Comparison of ENCODE assay signal across 26 mouse cellular contexts in the genomic region with DNA sequence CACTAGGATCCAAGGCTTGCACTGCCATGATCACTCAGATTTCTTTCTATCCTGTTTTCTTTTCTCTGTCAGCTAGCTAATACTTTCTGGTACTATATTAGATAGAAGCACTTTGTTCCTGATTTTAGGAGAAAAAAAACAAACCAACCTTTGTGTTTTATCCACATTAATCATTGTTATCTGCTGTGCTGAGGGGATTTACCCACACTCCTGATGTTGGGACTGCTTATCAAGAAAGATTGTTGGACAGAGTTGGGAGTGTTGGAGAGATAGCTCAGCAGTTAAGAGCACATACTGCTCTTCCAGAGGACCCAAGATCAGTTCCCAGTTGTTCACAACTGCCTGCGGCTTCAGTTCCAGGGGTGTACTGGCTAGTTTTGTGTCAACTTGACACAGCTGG. TPM values are rescaled to one million over a fixed set of nuclear protein-coding genes. Genes with fewer than 3 reads are reported as not detected.
"Had no signal": no experiment of that assay in that cellular context is flagged by ENCODE, and none has a peak within 500 bp of the region (broad histone marks: within the 10 kb centered on the region; RNA-seq: fewer than 3 reads in every experiment).

No protein-coding gene starts in this region.

- H3K27me3 ChIP-seq: embryonic facial prominence, embryonic 12.5 days; embryonic facial prominence, embryonic 13.5 days; embryonic facial prominence, embryonic 15.5 days; forebrain, embryonic 12.5 days; forebrain, embryonic 13.5 days; forebrain, embryonic 15.5 days had no signal

- H3K9me3 ChIP-seq: embryonic facial prominence, embryonic 10.5 days; embryonic facial prominence, embryonic 12.5 days; embryonic facial prominence, embryonic 13.5 days; embryonic facial prominence, embryonic 15.5 days; forebrain, embryonic 10.5 days; forebrain, embryonic 12.5 days; forebrain, embryonic 13.5 days; forebrain, embryonic 15.5 days had no signal

- H3K4me1 ChIP-seq: embryonic facial prominence, embryonic 10.5 days; embryonic facial prominence, embryonic 12.5 days; embryonic facial prominence, embryonic 13.5 days; embryonic facial prominence, embryonic 15.5 days; forebrain, embryonic 10.5 days; forebrain, embryonic 12.5 days; forebrain, embryonic 13.5 days; forebrain, embryonic 15.5 days had no signal

- H3K9ac ChIP-seq: embryonic facial prominence, embryonic 12.5 days; embryonic facial prominence, embryonic 13.5 days; embryonic facial prominence, embryonic 15.5 days; forebrain, embryonic 12.5 days; forebrain, embryonic 13.5 days; forebrain, embryonic 15.5 days; forebrain, postnatal 0 days had no signal

- H3K4me3 ChIP-seq: embryonic facial prominence, embryonic 10.5 days; embryonic facial prominence, embryonic 12.5 days; embryonic facial prominence, embryonic 13.5 days; embryonic facial prominence, embryonic 15.5 days; erythroblast, embryonic 14.5 days; forebrain, embryonic 10.5 days; forebrain, embryonic 12.5 days; forebrain, embryonic 13.5 days; forebrain, embryonic 15.5 days; gastrocnemius, adult 2 months; heart, adult 2 months had no signal

- H3K36me3 ChIP-seq: embryonic facial prominence, embryonic 10.5 days; embryonic facial prominence, embryonic 12.5 days; embryonic facial prominence, embryonic 13.5 days; embryonic facial prominence, embryonic 15.5 days; forebrain, embryonic 10.5 days; forebrain, embryonic 12.5 days; forebrain, embryonic 15.5 days had no signal

- DNase-seq: cerebellum, adult 9-11 months; cerebellum, postnatal 10 days; cerebellum, postnatal 14 days; cerebellum, postnatal 25 days; cerebellum, postnatal 36 days; embryo, embryonic 11 days; forebrain, postnatal 0 days; gastrocnemius, adult 2 months; gastrocnemius, postnatal 10 days; gastrocnemius, postnatal 14 days; gastrocnemius, postnatal 25 days; gastrocnemius, postnatal 36 days; heart, adult 11 months; heart, adult 18-20 months; heart, adult 2 months had no signal

- ATAC-seq: forebrain, embryonic 13.5 days; forebrain, embryonic 14.5 days; forebrain, embryonic 15.5 days; forebrain, embryonic 16.5 days; forebrain, postnatal 0 days had no signal

- H3K27ac ChIP-seq: embryonic facial prominence, embryonic 10.5 days; embryonic facial prominence, embryonic 12.5 days; embryonic facial prominence, embryonic 13.5 days; embryonic facial prominence, embryonic 15.5 days; forebrain, embryonic 10.5 days; forebrain, embryonic 12.5 days; forebrain, embryonic 13.5 days; forebrain, embryonic 15.5 days; gastrocnemius, adult 2 months; heart, adult 2 months had no signal

- H3K4me2 ChIP-seq: embryonic facial prominence, embryonic 12.5 days; embryonic facial prominence, embryonic 13.5 days; embryonic facial prominence, embryonic 15.5 days; forebrain, embryonic 12.5 days; forebrain, embryonic 13.5 days; forebrain, embryonic 15.5 days had no signal

RNA-seq across cellular contexts. Expression of gene Brd3os, which starts 46.2 kb away (rescaled TPM):
- polyA plus RNA-seq: erythroblast, embryonic 14.5 days had no signal
